Mouse (Mus musculus) ES-CJ7 (cell line): ENCODE measurements around the gene Pcsk2.

Experiments
- DNase-seq: peaks from one replicate; pipeline ENCODE4 v3.0.0; 2011; ENCODE audit warnings: low read depth, low spot score

Gene Pcsk2

DNA sequence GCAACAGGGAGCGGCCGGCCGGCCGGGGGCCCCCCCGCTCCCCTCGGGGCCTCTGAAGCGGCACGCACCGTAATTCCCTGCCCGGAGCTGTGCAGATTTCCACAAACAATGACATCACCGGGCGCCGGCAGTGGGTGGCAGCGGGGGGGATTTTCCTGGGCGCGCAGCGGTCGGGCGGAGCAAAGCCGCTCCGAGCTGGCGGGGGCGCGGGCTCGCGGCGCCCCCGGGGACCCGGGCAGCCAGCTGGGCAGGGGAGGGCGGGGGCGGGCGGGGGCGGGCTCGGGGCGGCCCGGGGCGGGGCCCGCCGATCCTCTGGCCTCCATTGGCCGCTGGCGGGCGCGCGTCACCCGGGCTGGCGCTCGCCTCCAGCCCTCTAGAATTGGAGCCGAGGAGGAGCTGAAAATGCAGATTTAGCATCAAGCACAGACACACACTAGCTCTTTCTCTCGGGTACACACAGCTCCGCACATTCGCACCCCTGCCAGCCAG, at the start of gene Pcsk2:
Gene Pcsk2, plus strand, starts transcription at position 399 of the 489 bp plus-strand sequence.
- DNase-seq, result peak; percentile 59

DNA sequence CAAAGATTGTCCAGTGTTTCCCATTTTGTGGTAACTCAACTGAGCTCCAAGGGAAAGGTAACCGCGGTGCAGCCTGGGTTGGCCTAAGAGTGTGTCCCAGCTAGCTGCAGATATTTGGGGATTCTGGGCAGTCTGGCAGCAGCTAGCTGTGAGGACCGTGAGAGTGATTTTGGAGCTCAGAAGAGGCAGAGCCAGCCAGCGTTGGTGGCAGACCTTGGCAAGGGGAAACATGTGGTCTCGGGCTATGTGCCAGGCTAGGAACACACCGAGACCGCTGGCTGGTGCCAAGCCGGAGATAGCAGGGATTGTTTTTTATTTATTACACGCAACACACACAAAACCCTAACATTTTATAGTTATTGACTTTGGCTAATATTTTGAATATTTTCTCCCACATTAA, 45.1 kb upstream of the Pcsk2 start:
- no peak for DNase-seq

DNA sequence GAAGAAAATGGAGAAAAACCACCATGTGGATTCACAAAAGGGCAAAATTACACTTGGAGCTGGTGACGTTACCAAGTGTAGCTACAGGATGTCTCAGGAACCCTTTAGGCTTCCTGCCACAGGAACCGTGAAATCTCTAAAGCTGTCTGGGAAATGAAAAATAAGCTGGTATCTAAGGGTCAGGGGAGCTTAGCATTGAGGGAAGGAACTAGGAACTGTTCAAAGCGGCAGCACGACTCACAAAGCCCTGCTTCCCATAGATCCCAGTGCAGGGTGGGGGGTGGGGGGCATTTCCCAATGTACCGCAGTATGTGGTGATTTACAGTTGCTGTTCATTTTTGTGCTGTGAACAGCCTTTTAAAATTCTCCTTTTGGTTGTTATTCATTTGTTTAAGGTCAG, 44.2 kb upstream of the Pcsk2 start:
- no peak for DNase-seq

DNA sequence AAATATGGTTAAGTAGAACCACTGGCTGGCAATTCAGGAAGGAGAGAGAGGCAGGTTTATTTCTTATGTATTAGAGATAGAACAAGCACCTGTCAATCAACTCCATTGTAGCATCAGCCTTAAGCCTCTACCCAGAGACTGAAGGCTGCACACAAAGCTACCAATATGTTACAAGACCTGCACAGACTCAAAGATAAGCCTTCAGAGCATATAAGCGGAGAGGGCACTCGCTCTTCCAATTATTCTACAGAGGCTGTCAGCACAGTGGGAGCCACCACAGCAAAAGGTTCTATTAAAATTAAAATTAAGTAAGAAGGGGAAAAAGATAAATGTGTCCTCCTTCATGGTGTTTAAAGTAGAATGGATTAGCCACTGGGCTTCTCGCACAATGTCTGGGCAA, 43.8 kb upstream of the Pcsk2 start:
- no peak for DNase-seq

DNA sequence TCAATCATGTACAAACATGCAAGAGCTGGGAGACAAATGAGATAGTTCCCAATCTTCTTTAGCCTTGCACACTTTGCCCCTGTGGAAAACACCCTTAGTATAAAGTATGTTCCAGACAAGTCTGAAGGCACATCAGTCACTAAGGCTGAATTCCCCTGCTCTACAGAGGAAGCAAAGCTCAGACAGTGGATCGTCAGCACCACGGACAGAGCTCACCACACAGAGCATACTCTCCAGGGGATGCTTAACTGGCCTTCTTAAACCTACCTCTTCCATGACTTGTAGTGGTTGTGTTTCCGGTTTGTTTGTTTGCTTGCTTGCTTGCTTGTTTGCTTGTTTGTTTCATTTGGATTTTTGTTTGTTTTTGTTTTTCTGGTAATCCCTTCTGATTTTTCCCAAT, 9.5 kb upstream of the Pcsk2 start:
- peak; percentile 66 for DNase-seq

DNA sequence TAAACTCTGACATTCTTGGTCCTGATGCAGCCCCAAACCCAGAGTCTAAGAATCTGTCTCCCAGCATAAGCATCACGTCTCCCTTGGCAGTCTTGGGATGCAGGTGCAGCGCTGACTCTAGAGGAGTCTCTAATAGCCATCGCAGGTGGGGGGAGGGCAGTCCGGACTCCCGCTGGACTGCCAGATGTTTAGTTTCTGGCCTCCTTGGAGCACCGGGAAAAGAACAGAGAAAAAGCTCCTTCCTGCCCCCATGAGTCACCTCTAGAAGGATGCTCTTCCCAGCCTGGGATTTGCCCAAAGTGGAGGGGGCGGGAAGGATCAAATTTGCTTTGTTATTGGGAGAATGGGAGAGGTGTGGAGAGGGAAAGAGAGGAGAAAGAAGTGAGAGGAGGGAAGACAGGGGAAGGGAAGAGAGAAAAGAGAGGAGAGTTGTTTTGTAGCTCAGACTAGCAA, 631 bp upstream of the Pcsk2 start:
- peak; percentile 43 for DNase-seq

DNA sequence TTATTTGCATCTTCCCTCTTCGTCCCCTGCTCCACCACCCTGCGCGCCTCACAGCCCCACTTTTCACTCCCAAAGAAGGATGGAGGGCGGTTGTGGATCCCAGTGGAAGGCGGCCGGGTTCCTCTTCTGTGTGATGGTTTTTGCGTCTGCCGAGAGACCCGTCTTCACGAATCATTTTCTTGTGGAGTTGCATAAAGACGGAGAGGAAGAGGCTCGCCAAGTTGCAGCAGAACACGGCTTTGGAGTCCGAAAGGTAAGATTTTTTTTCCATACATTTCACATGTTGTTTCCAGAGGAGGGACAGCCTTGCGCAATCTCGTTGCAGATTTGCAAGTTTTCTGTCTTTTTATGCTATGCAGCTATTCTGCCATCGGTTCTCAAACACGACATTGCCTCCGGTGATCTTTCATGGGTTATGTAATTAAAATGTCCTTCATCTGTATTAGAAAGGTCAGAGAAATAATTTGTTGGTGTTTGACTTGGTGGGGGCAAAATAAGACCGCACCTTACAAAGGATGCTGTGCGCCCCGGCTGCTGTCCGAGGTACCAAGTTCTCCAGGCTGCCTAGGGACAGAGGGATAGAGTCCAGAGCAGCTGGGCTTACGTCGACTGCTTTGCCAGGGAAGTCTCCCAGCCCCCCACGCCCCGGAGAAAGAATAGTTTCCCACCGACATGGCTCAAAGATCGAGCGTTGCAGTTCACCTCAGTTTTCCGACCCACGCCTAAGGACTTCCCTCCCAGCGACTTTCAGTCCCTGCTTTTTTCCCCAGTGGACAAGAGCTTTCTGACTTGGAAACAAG, 656 bp downstream of the Pcsk2 start:
- peak; percentile 39 for DNase-seq

DNA sequence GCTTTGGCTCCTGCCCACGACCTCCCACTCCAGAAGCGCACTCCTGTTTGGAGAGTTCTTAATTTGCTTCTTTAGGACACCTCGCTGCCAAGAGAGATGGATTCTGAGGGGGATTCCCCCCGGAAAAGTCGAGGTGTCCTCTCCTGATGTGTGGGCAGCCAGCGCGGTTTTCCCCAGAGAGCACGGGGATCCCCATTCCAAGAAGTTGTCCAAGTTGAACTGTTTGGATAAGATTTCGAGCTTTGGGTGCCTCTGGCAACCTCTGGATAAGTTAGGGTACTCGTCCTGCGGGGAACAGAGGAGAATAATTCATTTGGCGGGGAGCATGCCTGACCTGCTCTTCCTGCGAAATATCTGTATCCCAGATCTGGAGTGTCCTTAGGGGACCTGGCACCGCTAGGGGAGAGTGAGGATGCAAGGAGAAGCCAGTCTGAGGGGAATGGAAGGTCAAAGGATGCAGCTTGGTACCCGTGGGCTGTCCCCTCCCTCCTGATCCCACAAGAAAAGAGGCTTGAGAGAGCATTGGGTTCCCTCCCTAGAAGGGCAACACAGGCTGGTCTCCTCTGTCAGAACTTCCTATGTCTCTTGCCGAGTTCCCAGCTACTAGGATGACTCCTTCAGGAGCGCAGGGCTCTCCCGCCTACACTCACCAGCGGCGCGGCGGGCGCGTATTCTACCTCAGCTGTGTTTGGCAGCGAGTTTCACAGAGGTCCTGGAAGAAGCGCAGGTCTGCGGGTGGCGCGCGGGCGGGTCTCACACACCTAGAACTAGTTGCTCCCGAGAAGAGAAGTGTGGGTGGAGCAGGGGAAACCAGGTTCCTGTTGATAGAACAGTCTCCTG, 1.5 kb downstream of the Pcsk2 start:
- DNase-seq, result peak; percentile 45

DNA sequence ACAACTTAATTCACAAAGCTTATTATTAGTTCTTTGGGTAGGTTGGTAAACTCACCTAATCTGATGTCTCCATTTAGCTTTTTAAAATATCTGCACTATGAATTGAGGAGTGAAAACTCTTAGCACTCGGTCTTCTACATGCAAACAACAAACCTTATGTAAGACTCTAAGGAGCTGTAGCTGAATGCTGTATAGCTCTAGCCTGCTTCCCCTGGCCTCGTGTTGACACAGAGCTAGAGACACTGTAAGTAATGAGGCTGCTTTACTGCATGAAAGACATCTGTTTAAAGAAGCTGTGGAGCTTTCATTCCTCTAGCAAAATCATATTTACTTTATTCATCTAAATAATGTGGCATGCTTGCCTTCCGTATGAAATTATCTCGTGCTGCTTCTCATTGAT, 14.4 kb downstream of the Pcsk2 start:
- no peak for DNase-seq

DNA sequence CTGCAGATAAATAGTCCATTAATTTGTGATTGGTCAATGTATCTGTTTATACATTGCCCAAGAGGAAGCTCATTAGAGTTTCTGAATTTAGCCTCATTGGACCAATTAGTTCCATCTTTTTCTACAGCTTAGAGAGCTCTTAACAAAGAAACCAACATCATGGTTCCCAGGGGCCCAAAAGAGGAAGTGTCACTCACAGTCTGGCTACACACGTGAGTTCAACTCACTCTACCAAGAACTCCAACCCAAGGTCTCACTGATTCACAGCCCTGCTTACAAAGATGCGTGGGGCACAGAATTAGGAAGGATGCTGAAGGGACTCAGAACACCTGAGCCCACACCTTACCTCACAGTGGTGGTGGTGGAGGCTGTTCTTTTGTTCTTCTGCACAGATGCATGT, 19.1 kb downstream of the Pcsk2 start:
- DNase-seq, result no peak

DNA sequence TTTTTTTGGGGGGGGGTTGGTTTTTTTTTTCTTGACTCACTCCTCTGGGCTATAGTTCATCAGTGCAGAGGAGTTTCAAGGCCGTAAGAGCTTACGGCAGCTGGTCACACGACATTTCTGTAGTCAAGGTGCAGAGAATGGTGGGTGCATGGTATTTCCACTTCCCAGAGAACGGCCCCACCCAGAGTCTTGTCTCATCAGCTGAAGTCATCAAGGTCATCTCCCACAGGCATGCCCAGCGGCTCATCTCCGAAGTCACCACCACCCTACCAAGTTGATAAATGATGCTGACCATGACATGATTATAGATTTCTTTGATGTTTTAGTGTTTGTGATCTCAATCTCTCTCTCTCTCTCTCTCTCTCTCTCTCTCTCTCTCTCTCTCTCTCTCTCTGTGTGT, 20.0 kb downstream of the Pcsk2 start:
- DNase-seq, result no peak

DNA sequence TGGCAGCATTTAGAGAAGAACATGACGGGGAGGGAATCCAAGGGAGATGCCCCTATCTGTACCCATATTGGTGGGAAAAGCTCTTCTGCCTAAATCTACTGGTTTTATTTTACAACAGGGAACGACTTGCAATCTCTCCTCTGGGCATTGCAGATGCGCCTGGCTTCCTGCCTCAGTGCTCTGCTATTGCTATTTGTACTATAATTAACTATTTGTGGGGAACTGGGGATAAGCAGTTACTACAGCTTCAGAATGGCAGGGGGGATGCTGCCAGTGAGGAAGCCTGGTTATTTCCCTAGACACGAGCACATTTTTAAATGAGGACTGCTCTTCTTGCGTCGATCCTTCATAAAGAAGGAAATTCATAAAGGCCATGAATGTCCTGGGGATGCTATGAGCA, 39.4 kb downstream of the Pcsk2 start:
- no peak for DNase-seq

DNA sequence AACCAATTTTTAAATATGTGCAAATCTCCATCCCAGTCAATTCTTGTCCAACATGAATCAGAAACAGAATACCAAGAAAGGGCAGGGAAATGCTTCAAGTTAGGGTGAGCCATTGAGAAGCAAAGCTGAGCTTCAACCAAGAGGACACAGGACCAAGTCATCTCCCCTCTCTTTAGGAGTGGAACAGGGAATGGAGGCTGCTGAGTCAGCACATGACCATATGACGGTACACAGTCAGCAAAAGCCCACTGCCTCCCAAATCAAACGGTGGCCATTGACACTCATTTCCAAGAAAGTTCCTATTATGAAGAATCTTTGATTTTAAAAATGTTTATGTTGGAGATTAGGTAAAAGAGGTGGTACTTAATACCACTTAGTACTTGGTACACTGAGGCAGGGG, 44.4 kb downstream of the Pcsk2 start:
- no peak for DNase-seq

DNA sequence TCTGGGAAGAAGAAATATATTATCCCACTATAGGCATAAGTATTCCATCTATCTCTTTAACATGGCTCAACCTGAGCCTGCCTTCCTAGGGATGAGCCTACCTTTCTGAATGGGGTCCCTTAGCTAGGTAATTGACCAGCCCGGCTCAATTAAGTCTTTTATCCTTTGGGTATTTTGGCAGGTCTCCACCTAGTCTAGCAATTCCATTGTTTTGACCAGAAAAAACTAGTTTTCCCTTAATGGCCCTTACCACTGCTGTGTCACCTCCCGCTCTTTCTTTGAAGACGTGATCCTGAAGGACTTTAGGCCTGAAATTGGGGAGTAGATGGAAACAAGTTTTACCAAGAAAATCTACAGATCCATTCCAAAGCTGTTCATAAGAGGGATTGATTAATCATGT, 57.1 kb downstream of the Pcsk2 start:
- DNase-seq, result peak; percentile 67

DNA sequence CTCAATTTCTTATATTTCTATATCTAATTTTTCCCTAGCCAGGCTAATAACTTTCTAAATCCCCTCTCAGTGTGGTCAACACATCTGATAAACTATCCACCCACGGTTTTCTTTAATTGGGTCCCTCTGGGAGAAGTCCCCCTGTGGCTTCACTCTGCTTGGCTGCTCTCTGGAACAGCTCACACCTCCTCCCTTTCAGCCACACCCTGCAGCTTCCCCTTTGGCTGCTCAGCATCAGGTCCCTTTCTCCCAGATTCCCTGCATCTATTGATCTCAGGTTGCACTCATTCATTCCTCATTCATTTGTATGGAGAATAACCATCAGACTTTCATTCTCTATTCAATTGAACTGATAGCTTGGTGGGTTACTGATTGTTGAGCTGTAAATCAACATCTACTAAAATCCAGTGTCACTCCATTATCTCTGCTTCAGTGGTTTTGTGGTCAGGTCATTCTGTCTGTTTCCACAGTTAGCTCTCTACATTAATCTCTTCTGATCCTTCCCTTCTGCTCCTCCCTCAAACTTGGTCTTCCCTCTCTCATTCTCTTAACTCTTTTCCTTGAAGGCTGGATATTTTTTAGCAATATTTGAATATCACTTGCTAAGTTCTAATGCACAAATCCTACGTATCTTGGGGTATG, 58.0 kb downstream of the Pcsk2 start:
- peak; percentile 61 for DNase-seq

DNA sequence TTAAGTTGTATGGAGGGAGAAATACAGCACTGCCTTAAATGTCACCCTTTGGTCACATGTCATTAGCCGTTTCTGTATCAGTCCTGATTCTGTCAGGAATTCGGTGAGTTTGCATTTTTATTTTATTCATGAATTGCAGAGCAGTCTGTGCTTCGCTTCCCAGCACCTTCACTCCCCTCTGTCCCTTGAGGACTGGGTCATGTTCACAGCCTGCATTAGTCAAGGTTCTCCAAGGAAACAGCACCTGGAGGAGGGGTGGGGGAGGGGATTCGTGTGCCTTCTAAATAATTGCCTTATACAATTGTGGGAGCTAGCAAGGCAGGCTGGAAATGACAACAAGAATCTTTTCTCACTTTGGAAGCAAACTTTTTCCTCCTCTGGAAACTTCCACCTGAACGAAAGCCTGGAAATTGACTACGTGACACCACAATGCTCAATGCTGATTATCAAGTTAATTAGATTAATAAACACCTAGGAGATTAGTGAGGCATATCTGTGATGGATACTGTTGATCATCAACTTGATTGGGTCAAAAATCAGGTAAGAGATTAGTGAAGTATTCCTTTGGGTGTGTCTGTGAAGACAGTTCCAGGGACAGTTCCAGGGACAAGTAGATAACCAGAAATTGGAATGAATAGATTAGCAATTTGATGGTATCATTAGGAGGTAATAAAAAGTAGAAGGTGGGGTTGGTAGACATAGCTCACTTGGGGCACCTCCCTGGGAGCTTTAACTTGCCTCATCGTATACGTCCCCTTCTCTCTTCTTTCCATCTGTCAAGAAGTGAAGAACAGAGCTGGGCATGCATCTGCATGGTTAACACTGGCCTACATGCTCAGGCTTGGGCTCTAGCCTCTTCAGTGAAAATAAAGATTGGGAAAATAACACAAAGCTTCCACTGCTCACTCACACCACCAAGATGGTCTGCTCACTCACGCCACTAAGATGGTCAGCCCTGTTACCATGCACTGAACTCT, 64.7 kb downstream of the Pcsk2 start:
- DNase-seq, result no peak

DNA sequence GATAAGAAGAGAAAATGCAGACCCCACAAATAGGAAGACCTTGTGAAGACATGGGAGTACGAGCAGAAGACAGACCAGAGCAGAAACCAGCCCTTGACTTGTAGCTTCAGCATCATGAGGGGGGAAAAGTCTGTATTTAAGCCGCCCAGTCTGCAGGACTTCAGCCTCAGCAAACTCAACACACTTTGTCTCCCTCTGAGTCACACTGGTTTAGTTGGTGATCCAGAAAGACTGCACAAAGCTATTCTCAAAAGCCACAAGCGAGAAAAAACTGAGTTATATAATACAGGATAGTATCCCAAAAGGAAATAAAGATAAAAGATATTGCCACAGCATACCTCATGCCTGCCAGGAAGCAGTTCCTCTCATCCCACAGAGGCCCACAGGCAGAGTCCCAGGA, 67.5 kb downstream of the Pcsk2 start:
- DNase-seq, result no peak

DNA sequence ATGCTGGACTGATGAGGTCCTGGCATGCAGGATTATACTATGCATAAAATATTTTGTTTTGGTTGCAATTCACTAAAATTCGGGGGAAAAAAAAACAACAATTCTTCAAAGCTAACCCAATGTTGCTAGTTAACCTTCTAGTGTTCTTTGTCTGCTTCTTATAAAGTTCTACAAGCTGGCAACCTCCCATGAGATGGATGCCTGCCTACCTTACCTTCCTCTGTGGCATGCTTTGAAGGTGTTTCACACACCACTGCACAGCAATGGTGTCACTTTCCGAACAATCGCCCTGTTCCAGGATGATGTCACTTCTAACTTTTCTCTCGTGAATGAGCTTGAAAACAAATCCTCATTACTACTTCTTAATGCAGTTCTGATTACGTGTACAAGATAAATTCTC, 68.8 kb downstream of the Pcsk2 start:
- DNase-seq, result no peak

DNA sequence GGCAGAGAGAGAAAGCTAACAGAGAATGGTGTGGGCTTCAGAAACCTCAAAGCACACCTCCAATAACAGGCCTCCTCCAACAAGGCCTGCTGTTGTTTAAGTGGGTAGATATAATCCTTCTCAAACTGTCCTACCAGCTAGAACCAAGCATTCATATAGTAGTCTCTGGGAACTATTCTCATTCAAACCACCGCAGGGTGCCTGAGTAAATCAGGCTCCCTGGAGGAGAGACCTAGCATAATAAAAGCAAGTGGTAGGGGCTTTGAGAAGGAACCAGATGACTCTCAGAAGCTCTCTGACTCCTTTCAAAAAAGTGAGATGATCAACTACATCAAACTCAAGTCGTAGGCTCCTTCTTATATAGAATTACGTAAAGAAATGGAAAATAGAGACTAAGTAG, 75.0 kb downstream of the Pcsk2 start:
- DNase-seq, result peak; percentile 43

DNA sequence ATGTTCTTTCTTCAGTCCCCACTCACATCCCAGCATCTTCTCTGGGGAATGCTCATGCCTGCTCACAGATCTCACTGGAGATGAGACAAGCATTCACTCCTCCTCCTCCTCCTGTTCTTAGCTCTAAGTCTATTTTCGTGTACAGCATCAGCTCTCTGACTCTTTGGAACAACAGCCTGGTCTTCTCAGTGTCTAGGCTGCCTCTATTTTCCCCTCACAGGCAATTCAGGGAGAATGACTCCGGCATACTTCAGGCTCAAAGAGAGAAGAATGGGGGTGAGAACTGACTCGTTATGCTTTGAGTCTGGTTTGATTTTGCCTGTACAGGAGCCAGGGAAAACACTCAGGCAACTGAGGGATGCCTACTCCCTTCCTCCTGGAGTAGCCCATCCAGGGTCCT, 78.0 kb downstream of the Pcsk2 start:
- no peak for DNase-seq

DNA sequence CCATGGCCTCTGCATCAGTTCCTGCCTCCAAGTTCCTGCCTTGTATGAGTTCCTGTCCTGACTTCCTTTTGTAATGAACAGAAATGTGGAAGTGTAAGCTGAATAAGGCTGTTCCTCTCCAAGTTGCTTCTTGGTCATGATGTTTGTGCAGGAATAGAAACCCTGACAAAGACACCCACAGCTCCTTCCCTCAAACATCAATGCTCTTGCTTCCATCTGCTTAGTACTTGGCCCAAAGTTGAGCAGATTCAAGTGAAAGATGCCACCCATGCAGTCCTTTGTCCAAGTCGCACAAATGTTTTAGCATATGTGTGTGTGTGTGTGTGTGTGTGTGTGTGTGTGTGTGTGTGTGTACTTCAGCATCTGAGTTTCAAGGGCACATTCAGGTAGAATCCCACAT, 97.3 kb downstream of the Pcsk2 start:
- DNase-seq, result no peak
